Mouse (Mus musculus) kidney, adult 2 months (tissue): ENCODE measurements around the gene Krt39. TPM values are rescaled to one million over a fixed set of nuclear protein-coding genes. Genes with fewer than 3 reads are reported as not detected.

Source experiments
- DNase-seq: peaks from one replicate; pipeline ENCODE4 v3.0.0; 2021
- H3K27ac ChIP-seq: fragments of 200-500 bp; 2 replicates; pipeline ENCODE4 v1.5.1; 2012; ENCODE audit warnings: low read depth, low read length, control low read depth, inconsistent platforms; ENCODE audit not compliant: insufficient read depth
- H3K27me3 ChIP-seq: fragments of 200-500 bp; replicated peaks from 2 replicates; pipeline ENCODE4 v1.6.1; 2012; ENCODE audit warnings: mild to moderate bottlenecking, moderate library complexity, low read length, inconsistent platforms; ENCODE audit not compliant: control insufficient read depth, insufficient read depth
- H3K36me3 ChIP-seq: fragments of 200-500 bp; 2 replicates; pipeline ENCODE4 v1.6.1; 2012; ENCODE audit warnings: mild to moderate bottlenecking, moderate library complexity, low read length, inconsistent platforms; ENCODE audit not compliant: control insufficient read depth, insufficient read depth
- H3K4me1 ChIP-seq: fragments of 200-500 bp; 2 replicates; pipeline ENCODE4 v1.6.1; 2011; ENCODE audit warnings: low read length; ENCODE audit not compliant: control insufficient read depth, insufficient read depth
- H3K4me3 ChIP-seq: fragments of 200-500 bp; 2 replicates; pipeline ENCODE4 v1.5.1; 2011; ENCODE audit warnings: mild to moderate bottlenecking, low read depth, low read length, control low read depth; ENCODE audit not compliant: insufficient read depth
- CTCF ChIP-seq: fragments of 200-500 bp; conservative IDR thresholded peaks from 2 replicates; pipeline ENCODE4 v1.5.1; 2011; ENCODE audit warnings: low read depth, mild to moderate bottlenecking, control low read depth, low read length, moderate library complexity, mixed read lengths; ENCODE audit not compliant: insufficient read depth, insufficient read length
- POLR2A ChIP-seq: fragments of 200-500 bp; IDR thresholded peaks from one replicate; pipeline ENCODE4 v1.6.1; 2011; ENCODE audit warnings: low read depth, low read length, control low read depth
- WGBS: fragments of 180-500 bp; shearing (Covaris S2); methylation state at CpG from one replicate; pipeline ENCODE4 v1.1.7; 2018; 5-methylcytosine and 5-hydroxymethylcytosine counted together
- polyA plus RNA-seq: library from polyadenylated mRNA; depleted of rRNA; stranded (reverse); fragments of >200 nt; gene quantifications from 2 replicates; pipeline ENCODE4 v1.2.3, GENCODE M21; 2012

Gene Krt39
- polyA plus RNA-seq, 1 experiment, result not detected

- no peak for DNase-seq
- no peaks in the 10 kb centered on the region for H3K36me3 ChIP-seq
- H3K4me3 ChIP-seq, result no peak overlapping the region
- no peaks in the 10 kb centered on the region for H3K4me1 ChIP-seq
- TF ChIP-seq CTCF (no peak), POLR2A (no peak)
- no peaks in the 10 kb centered on the region for H3K27me3 ChIP-seq
- WGBS, result 16% methylated on average over 5 of the region's 5 CpGs
- H3K27ac ChIP-seq, result no peak overlapping the region
These were observed 27.6 kb downstream of the Krt39 start for GRCm38 (mm10) chr11:99493574-99493850.

- Histone ChIP-seq H3K4me1 (no peaks in the 10 kb centered on the region), H3K36me3 (no peaks in the 10 kb centered on the region), H3K27ac (no peak within 1 kb of the TSS), H3K27me3 (no peaks in the 10 kb centered on the region), H3K4me3 (no peak within 1 kb of the TSS)
- 59% methylated on average over 22 of the region's 22 CpGs for WGBS
- peak; percentile 11 for DNase-seq
- no peak for TF ChIP-seq POLR2A
- TF ChIP-seq CTCF, result no peak
These were observed 28.2 kb downstream of the Krt39 start, which contains the start of gene Krt23 for GRCm38 (mm10) chr11:99492733-99493573. Krt23 (minus strand) TSS chr11:99493137.

- Histone ChIP-seq H3K27me3 (no peaks in the 10 kb centered on the region), H3K36me3 (no peaks in the 10 kb centered on the region), H3K4me3 (no peak overlapping the region), H3K27ac (no peak overlapping the region), H3K4me1 (no peaks in the 10 kb centered on the region)
- WGBS, result 80% methylated on average over 8 of the region's 8 CpGs
- TF ChIP-seq CTCF, result no peak
- no peak for TF ChIP-seq POLR2A
- DNase-seq, result no peak
These were observed 30.1 kb downstream of the Krt39 start for GRCm38 (mm10) chr11:99491040-99491439.

GRCm38 (mm10) chr11:99490624-99491023 lies 30.5 kb downstream of the Krt39 start:
- peak; percentile 15 for DNase-seq
- Histone ChIP-seq H3K27ac (no peak overlapping the region), H3K27me3 (no peaks in the 10 kb centered on the region), H3K36me3 (no peaks in the 10 kb centered on the region), H3K4me1 (no peaks in the 10 kb centered on the region), H3K4me3 (no peak overlapping the region)
- TF ChIP-seq POLR2A (no peak), CTCF (no peak)
- WGBS, result 65% methylated on average over 4 of the region's 4 CpGs

- TF ChIP-seq CTCF (no peak), POLR2A (no peak)
- no peak overlapping the region for H3K27ac ChIP-seq
- WGBS, result 43% methylated on average over 3 of the region's 3 CpGs
- H3K27me3 ChIP-seq, result no peaks in the 10 kb centered on the region
- no peak overlapping the region for H3K4me3 ChIP-seq
- DNase-seq, result no peak
- no peaks in the 10 kb centered on the region for H3K4me1 ChIP-seq
- no peaks in the 10 kb centered on the region for H3K36me3 ChIP-seq
These were observed 31.9 kb downstream of the Krt39 start for GRCm38 (mm10) chr11:99489233-99489632.

- DNase-seq, result no peak
- Histone ChIP-seq H3K36me3 (no peaks in the 10 kb centered on the region), H3K4me1 (no peaks in the 10 kb centered on the region), H3K4me3 (no peak overlapping the region), H3K27ac (no peak overlapping the region), H3K27me3 (no peaks in the 10 kb centered on the region)
- TF ChIP-seq CTCF (no peak), POLR2A (no peak)
- WGBS, result 77% methylated on average over 3 of the region's 3 CpGs
These were observed 46.2 kb downstream of the Krt39 start for GRCm38 (mm10) chr11:99474981-99475380.

GRCm38 (mm10) chr11:99473433-99473832 lies 47.7 kb downstream of the Krt39 start:
- Histone ChIP-seq H3K36me3 (no peaks in the 10 kb centered on the region), H3K4me3 (no peak overlapping the region), H3K27ac (no peak overlapping the region), H3K27me3 (no peaks in the 10 kb centered on the region), H3K4me1 (no peaks in the 10 kb centered on the region)
- TF ChIP-seq CTCF (no peak), POLR2A (no peak)
- no peak for DNase-seq
- WGBS, result 62% methylated on average over 6 of the region's 6 CpGs
